Mouse (Mus musculus) cerebellum, adult 9-11 months (tissue): ENCODE measurements at regions not wholly inside any gene's neighbourhood (a gene's known extent, or its start where the extent isn't known, plus 50 kb on each side); places are given as distances from the start of the nearest gene placed in this dataset.

Experiments used
- DNase-seq: peaks from one replicate; pipeline ENCODE4 v3.0.0; 2022

GRCm38 (mm10) chr6:44341486-44341996 is 675.5 kb upstream of the Tpk1 start:
- peak; percentile 42 for DNase-seq

GRCm38 (mm10) chr6:44297413-44297812 is 631.3 kb upstream of the Tpk1 start:
- DNase-seq: peak; percentile 90
